Mouse (Mus musculus) kidney, embryonic 14.5 days (tissue): ENCODE data around the gene Kpna6. TPM values are rescaled to one million over a fixed set of nuclear protein-coding genes. Genes with fewer than 3 reads are reported as not detected.

Experiments
- microRNA-seq: library from miRNA; unstranded; fragments of <30 nt; microRNA quantifications from one replicate; pipeline ENCODE4, GENCODE M21; 2016
- polyA plus RNA-seq: library from polyadenylated mRNA; unstranded; fragments of >200 nt; fragmentation: Nextera tagmentation; extraction: Ambion mirVana; gene quantifications from 2 replicates; pipeline ENCODE4 v1.2.1, GENCODE M21; 2014

Kpna6 gene
- polyA plus RNA-seq, 1 experiment from 2014 or later, result 14.7 TPM

Small RNA genes lying within 50 kb of the gene (microRNA-seq; reads per million reads assigned to microRNA genes)
- gene Mir7016, result 1.1 reads per million

Other genes with a start within 250 kb of the Kpna6 start
- gene Zbtb8b, start 231.9 kb downstream of the Kpna6 start, polyA plus RNA-seq, result 2.3 and 3.1 TPM in 2 replicates
- 20.5 and 23.3 TPM in 2 replicates for gene Bsdc1, start 211.2 kb downstream of the Kpna6 start, polyA plus RNA-seq
- gene Tssk3, start 181.7 kb downstream of the Kpna6 start, polyA plus RNA-seq, result not detected in 2 replicates
- 0.39 TPM in 1 of 2 replicates, not detected in the other for gene Fam229a, start 181.6 kb downstream of the Kpna6 start, polyA plus RNA-seq
- gene Marcksl1, start 159.2 kb downstream of the Kpna6 start, polyA plus RNA-seq, result 823 and 993 TPM in 2 replicates
- 245 and 265 TPM in 2 replicates for gene Hdac1, start 130.1 kb downstream of the Kpna6 start, polyA plus RNA-seq
- 11.4 and 14.1 TPM in 2 replicates for gene Lck, start 99.1 kb downstream of the Kpna6 start, polyA plus RNA-seq
- gene Fam167b, start 94.2 kb downstream of the Kpna6 start, polyA plus RNA-seq, result 17.7 and 19.7 TPM in 2 replicates
- 340 and 401 TPM in 2 replicates for gene Eif3i, start 72.1 kb downstream of the Kpna6 start, polyA plus RNA-seq
- gene Tmem234, start 72.1 kb downstream of the Kpna6 start, polyA plus RNA-seq, result 213 and 219 TPM in 2 replicates
- gene Dcdc2b, start 58.5 kb downstream of the Kpna6 start, polyA plus RNA-seq, result 1.9 and 2.0 TPM in 2 replicates
- 30.1 and 30.6 TPM in 2 replicates for gene Iqcc, start 53.7 kb downstream of the Kpna6 start, polyA plus RNA-seq
- gene Ccdc28b, start 48.8 kb downstream of the Kpna6 start, polyA plus RNA-seq, result 48.6 and 56.0 TPM in 2 replicates
- gene Txlna, start 31.7 kb downstream of the Kpna6 start, polyA plus RNA-seq, result 44.9 and 103 TPM in 2 replicates
- 27.2 and 49.0 TPM in 2 replicates for gene Tmem39b, start 24.1 kb upstream of the Kpna6 start, polyA plus RNA-seq
- gene Khdrbs1, start 69.5 kb upstream of the Kpna6 start, polyA plus RNA-seq, result 100 and 131 TPM in 2 replicates
- gene Ptp4a2, start 138.5 kb upstream of the Kpna6 start, polyA plus RNA-seq, result 253 and 276 TPM in 2 replicates